Mouse (Mus musculus) A20 (cell line): Measurements from ENCODE around the gene Cib4.
A peak's percentile ranks its signal among the peaks of the same experiment; 100 is the strongest.

Experiments used
- DNase-seq: peaks from one replicate; pipeline ENCODE4 v3.0.0-alpha.2; 2011; ENCODE audit warnings: low read depth, low spot score

Cib4 gene

DNA sequence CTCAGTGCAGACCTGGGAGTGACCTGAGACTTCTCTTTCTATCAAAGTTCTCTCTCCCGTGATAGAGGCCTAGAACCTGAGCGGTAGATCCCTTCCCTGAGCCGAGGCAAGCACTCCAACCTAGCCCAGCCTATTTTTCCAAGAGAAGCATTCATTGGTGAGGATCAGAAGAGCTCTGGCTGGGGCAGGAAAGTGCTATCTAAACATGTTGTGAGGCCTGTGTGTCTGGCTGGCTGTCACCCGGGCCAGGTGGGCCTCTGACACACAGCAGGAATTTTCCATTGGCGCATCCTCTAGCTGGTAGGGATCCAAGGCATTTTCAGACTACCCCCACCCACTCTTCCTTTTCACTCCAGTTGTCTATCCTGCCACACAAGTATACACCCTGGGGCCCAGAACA, 26.2 kb upstream of the Cib4 start:
- no peak for DNase-seq

DNA sequence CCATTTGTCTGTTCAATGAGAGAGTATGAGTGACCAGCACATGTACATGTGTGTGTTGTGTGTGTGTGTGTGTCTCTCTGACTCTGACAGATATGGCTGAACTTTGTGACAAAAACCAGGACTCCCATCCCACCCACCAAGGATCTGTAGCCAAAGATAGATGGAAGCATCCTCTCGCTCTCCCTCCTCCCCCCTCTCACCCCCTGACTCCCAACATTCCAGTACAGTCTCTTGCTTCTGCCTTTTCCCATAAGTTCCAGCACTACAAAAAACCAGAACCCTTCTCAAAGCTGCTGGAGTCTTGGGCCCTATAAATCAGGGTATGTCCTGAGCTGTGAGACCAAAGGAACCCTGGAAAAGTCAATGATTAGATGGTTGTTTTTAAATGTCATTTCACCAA, 22.8 kb upstream of the Cib4 start:
- no peak for DNase-seq

DNA sequence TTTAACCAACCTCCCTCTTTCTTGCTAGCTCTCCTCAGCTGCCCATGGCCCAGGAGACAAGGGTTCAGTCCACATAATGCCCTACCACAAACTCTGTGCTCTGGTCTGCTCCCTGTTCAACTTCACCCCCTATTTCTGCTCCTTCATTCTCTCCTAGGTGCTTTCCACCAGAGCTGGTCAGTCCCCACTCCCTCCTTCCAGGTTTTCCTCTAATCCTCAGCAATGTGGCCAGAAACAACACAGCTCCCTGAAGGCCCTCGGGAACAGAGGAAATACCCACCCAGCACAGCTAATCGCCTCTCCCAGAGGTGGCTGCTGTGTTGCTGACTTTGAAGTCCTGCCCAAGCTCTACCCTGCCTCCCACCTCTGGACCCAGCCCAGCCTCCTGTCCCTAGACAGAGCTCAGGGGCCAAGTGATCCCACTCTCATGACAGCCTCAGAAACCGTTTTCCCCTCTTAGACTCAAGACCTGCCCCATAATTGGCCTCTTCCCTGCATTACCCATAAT, 14.4 kb upstream of the Cib4 start:
- DNase-seq: no peak

DNA sequence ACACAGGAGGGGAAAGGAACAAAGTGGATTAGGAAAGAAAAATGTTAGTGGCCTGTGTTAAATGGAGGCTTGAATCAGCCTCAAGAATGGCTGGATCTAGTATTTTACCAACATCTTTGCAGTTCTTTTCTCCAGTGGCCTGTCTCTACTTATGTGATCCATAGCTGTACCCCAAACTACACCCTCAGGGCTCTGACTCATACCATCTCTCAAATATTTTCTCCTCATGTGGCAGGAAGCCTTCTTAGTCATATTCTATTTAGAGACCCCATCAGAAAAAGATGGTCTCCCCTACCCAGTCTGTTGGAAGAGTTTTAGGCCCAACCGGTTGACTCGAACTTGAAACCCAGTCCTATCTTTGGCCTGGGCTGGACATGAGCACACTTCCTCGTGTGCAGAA, 13.8 kb upstream of the Cib4 start:
- DNase-seq: no peak

DNA sequence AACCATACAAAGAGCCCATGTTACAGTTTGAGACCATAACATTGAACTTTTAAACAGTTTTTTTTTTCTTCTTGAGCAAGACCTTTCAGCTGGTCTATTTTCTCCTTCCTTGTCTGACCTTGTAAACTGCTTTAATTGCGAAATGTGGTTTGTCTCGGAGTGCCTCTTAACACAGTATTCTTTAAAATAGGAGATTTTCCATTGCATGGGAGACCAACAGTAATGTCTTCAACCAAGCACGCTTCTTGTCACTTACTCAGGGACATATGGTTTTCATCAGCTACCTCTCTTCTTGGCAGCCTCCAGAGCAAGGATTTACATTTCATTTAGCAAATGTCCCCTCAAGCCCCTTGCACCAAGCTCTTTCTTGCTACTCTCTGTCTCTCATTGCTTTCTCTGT, 10.6 kb upstream of the Cib4 start:
- no peak for DNase-seq

DNA sequence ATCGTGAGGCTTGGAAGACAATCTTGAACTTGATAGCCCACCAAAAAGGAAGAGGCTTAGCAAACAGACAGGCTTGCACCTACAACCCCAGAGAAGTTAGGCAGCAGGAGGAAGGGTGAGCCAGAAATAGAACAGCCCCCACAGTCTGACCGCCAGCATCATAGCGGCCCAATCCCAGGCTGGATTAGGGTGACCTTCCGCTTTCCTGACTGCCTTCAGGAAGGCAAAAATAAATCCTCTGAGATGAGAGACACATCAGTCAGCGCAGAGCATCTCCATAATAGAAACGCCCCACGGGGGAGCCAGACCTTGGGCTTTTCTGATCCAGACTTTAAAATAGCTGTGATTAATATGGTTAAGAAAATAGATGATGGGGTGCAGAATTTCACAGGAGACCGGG, 9.3 kb upstream of the Cib4 start:
- DNase-seq: no peak

DNA sequence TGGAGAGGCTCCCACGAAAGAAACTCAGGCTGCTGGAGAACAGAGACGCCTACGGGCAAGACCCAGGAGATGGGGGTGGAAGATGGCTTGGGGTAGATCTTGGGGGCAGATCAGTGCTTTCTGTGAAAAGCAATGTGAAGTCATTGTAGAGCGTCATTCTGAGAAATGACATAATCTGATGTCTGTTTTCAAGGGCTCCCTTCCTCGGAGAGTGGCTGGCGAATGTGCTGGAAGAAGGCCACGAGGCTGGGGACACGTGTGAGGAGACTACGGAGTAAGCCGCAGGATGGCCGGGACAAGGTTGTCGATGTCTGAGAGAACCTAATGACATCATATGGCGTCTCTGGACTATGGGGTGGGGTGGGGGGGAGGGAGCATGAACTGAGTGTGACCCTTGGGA, 8.3 kb upstream of the Cib4 start:
- DNase-seq: no peak

DNA sequence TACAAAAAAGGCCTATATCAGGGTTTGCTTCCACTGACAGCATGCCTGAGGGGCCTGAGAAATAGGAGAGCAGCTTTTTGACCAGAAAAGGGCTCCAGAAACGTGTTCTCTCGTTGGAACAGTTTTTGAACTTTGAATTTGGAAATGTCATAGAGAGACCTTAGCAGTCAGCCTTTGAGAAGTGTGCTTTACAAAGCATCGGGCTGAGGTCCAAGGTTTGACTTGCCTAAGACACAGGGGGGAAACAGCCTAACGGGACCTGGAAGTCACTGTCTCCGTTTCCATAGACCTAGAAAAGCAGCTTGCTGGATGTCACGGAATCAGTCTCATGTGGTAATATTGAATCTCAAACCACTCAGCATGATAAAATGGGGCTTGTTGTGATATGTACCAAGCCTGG, 6.4 kb upstream of the Cib4 start:
- no peak for DNase-seq

DNA sequence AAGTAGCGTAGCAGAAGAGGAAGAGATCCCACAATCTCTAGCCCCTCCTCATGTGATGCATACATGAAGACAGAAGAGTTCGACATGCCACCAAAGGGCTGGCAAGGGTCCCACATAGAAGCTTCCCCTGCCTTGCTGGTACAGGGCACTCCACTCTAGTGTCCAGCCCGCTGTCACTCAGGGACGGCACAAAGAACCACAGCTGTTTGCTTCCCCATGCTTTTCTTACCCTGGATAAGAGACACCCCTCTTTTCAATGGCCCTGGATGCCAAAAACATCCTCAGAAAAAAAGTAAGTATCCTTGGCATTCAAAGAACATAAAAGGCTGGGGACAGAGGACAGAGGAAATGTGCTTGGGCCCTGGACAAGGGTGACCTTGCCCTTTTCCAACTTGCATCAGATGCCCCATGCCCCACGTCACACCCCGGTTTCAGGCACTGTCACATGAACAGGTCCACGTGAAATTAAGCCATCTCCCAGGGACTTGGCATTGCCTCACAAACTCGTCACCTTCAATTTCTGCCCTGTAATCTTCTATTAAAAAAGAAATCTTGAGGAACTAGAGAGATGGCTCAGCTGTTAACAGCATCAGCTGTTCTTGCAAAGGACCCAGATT, 5.5 kb upstream of the Cib4 start:
- no peak for DNase-seq

DNA sequence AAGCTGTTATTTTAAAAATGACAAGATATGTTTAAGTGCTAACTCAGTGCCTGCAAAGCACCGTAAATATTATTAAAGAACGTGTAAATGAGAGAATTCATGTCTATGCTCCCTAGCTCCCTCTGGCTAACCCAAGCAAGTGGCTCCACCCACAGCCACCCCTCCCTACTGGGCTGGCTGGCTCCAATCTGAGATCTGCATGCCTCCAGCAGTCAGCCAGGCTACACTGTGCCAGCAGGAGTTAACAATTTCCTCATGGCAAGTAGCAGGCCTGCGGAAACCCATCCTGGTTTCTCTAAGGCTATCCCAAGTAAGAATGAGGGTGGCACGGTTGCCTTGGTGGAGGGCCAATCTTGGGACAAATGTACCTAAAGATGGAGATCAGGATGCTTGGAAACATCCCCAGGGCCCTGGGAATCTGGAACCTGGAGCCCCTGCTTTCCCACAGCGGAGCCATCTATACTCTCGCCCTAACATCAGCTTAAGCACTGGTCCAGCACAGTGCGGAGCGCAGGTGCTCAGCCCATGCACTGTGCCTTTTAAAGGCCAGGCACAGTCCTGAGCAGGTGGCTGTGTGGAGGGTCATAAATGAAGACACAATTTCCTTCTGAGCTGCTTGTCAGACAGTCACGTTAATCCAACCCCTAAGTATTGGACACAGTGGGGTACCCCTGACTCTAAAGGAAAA, 4.8 kb upstream of the Cib4 start:
- no peak for DNase-seq

DNA sequence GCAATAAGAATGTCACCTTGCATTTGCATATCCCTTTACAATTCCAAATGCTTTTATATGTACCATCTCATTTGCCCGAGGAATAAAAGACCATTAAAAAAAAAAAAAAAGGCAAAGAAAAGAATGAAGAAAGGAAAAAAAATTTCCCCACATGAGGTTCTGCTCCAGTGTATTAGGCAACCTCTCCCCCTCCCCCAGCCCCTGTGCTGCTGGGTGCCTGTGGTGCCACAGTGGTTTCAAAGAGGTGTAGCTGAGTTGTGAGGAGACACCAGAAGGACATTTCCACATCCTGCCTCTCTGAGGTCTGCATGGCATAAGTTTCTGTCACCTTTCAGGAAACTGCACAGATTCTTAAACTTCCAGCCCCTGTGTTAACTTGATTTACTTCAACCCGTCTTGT, 3.0 kb upstream of the Cib4 start:
- no peak for DNase-seq

DNA sequence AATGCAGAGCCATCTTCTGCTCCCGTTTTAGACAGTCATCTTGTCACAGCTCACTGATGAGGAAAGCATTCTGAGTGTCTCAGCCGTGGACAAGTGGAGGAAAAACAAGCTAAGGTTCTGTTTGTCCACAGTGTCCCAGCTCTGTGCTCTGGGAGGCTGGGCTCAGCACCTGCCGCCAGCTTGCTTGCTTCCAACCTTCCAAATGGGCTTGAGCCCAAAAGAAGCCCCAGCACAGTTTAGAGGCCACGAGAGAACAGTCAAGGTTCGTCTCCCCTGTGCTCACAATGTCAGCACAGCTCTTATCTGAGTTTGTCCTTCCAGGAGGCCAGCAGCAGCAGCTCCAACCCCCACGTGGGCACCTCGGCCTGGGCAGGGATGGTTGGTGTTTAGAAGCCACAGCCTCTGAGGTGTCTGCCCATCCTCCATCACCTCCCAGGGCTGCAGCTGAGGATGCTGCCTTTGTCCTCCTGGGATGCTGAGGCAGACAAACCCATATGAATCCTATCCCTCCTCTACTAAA, 9.5 kb downstream of the Cib4 start:
- DNase-seq: no peak

DNA sequence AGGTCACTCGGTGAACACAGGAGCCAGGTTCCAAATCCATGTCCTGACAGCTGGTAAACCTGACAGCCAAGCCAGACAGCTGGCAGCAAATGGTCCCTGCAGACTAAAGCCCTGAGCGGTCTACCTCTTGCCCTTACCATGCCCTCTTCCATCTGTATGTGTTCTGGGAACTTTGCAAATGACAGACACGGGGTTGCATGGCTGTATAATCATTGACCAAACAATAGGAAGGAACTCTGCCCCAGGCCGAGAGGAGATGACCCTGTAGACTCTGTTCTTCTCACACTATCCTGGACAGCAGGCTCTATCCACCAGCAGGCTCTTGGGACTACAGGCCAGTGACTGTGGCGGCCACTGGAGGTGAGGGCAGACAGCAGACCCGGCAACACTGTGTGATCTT, 11.0 kb downstream of the Cib4 start:
- no peak for DNase-seq

DNA sequence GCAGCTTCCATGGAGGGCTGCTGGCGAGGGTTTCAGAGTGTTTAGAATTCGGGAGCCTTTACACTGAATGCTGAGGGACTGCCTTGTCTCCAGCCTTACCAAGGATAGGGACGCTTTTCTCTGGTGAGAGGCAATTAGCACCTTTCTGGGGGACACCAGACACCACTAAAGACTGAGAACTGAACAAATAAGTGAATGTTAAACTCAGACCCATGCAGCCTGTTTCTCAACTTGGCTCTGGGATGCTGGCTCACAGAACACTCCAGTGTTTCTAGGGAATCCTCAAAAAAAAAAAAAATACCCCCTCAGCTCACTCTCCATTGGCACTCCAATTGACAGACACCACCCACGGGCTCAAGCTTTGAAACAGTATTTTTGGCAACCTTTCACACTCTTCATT, 16.7 kb downstream of the Cib4 start:
- DNase-seq: no peak

DNA sequence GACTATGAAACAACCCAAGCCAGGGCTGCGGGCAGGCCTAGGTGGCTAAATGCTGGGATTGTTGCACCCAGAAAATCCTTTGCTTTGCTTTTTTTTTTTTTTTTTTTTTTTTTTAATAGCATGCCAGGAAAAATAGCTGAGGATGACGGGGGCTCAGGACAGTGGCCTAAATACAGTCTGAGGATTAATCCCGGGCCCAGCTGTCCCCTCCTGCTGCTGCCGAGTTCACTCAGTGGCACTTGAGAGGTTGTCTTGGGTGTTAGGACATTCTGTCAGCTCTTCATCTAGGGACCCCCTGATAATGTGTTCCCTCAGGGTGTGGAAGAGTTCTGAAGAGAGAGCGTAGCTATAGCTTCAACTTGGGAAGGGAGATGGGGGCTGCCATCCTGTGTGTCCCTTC, 18.5 kb downstream of the Cib4 start:
- DNase-seq: no peak

DNA sequence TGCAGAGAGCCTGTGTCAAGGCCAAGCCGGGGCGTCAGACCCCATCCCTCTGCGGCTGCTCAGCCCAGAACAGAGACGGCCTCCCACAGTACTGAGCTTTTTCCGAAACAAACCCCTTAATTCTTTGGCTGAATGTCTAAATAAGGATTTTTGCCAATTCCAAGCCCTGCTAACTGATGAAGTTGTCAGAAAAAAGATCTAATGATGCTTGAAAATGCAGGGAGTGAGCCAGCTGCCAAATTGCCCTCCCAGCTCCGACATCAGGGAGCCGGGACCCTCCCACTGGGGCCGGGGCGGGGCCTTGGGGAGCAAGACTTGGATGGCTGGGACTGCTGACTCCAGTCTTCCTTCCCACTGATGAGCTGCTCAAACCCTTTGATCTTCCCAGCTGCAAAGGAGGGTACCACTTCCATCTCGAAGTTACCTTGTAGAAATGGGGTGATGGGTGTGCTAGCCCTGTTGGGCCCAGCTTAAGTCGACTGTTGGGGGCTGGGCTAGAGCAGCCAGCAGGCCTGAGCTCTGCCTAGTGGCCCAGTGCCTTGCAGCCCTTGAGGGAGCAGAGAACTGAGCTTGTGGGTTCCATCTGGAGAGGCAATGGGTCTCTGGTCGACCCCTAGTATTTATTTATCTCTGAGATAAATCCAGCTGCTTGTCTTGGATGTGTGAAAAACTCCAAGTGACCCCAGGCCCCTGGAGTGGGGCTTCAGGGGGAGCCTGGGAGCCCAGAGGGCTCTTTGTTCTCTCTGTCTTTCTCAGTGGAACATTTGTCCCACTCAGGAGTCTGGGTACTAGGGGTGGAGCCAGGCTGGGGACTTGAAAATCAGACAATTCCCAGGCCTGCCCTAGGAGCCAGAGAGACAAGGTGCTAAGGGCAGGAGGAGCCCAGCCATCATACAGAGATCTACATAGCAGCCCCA, 19.5 kb downstream of the Cib4 start:
- DNase-seq: no peak

DNA sequence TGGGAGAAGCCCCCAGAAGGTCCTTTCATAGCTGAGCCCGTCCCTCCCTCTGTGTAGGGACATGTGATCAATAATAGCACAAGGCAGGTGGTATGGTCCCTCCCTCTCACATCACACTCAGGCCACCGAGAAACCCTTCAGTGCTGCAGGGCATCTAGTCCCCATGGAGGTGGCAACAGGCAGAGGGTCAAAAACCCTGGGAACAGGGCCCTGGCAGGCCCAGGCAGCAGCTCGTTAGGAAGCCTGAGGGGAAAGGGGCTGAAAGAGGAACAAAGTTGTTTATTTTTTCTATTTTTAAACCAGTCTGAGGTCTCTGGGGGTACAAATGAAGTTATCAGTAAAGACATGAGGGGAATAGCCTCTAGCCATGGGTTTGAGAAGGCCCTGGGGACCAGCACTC, 21.4 kb downstream of the Cib4 start:
- peak; percentile 10 for DNase-seq

DNA sequence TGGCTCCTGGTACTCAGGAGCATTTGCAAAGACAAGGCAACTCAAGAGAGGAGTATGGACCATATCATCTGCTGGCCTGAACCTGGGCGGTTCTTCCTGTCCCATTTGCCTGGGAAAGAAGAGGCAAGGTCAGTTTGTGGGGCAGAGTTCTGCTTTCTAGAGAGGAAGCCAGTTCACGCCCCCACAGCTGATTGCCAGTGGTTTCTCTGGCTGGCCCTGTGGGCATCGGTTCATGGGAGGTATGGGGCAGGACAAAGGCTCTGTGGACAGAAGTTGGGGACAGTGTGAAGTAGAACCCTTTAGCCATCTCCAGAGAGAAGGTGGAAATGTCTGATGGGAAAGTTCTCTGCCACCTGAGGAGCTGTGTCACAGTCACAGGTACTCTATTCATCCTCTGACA, 22.5 kb downstream of the Cib4 start:
- DNase-seq: no peak

DNA sequence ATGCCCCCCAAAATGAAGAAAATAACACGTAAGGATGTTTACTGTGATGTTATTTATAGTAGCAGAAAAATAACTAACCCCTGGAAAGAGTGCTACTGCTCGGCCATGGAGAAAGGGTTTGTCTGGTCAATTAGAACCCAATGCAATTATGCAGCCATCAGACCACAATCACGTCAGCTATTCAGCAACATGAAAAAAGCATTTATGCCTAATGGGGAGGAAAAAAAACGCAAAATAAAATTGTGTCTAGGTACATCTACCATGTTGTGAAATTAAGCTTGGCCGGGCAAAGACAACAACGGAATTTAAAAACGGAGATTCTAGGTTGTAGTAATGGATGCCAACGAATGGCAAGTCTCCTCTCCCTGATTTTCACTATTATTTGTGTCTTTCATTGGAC, 23.2 kb downstream of the Cib4 start:
- DNase-seq: no peak

DNA sequence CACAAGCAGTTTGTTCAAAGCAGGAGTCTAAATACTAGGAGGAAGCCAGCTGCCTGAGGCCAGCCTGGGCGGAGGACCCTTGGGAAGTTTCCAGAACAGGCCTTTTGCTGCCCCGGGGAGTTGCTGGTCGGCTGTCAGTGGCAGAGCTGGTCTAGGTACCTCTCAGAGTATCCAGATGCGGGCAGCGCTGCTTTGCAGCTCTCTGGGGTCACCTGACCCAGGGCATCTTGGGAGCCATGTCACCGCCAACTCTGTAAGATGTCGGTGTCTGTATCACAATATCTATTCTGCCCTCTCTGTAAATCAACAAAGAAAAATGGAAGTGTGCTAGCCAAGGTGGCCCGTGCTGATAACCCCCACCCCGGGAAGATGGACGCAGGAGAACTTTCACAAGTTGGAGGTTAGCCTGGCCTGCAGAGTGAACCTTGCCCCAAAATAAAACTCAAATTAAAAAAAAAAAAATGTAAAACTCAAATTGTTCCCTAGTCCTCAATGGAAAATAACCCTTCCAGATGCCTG, 25.4 kb downstream of the Cib4 start:
- DNase-seq: no peak

DNA sequence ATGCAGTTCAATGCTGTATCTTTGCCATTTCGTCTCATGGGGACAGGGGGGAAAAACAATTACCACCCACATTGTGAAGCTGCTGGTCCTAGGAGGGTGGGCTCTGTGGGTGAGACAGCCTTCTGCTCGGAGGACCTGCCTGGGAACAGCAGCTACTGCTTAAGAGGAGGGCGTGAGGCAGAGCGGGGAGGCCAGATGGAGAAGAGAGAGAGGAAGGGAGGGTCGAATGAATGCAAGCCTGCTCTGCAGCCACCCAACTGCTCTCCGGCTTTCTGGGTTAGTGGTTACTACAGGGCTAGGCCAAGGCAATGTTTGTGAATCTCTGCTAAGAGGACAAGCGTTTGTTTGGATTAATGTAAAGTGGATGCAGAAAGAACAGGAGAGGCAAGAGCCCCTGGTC, 26.1 kb downstream of the Cib4 start:
- DNase-seq: no peak

DNA sequence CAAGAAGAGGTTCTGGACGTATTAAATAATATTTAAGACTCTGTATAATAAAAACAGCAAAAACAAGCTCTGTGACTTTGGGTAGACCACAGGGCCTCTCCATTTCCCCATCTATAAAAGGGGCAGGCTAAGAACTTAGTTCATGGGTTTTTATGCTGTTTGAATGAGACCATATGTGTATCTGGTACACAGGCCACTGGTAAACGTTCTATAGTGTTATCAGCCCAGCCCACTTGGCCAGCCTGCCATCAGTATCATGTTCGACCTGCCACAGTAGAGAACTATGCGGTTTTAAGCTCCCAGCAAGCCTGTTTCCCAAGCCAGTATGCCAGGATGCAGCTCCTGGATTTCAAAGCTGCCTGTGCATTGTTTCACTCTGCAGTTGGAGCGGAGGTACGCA, 27.1 kb downstream of the Cib4 start:
- no peak for DNase-seq
